Mouse (Mus musculus): Measurements from ENCODE around the gene Gm49388.
"Not testable (repeated sequence)": the region's sequence is repeated elsewhere in the genome, so short reads cannot be mapped to it uniquely, and the experiment has no call there.

The Gm49388 gene

DNA sequence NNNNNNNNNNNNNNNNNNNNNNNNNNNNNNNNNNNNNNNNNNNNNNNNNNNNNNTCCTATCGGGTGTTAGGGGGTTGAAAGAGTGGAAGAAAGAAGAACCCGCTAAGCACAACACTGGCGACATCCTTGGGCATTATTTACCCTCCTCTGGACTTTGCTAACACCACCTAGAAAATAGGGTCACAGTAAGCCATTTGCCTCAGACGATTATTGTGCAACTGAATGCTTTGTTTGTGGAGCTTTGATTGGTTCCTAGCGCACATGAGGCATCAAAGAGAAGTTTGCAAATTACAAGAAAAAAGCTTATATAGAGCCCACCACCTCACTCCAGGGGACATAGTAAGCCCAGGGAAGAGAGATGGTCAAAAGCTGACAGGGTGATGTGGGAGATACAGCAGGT, 23.4 kb downstream of the Gm49388 start:
- DNase-seq: no peak

GRCm38 (mm10) chr7:127809846-127810245, 24.4 kb downstream of the Gm49388 start:
- no peak for DNase-seq

- DNase-seq: no peak
Observed at GRCm38 (mm10) chr7:127810650-127811049, 25.2 kb downstream of the Gm49388 start.

DNA sequence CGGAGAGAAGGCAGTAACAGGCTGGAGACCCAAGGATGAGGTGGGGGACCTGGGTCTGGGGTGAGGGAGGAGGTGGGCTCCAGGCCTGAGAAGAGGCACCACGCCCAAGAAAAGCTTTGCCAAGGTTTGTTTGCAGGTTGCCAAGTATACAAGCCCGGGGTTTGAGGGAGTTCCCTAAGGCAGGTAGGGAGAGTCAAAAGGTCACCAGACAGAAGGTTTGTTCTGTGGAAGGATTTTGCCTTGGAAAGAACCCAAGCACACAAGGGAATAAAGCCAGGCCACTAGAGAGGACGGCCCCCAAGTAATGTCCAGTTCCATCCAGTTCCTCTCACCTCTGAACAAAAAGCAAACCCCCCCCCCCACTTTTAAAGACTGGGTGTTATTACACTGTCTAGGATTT, 25.8 kb downstream of the Gm49388 start:
- no peak for DNase-seq

DNA sequence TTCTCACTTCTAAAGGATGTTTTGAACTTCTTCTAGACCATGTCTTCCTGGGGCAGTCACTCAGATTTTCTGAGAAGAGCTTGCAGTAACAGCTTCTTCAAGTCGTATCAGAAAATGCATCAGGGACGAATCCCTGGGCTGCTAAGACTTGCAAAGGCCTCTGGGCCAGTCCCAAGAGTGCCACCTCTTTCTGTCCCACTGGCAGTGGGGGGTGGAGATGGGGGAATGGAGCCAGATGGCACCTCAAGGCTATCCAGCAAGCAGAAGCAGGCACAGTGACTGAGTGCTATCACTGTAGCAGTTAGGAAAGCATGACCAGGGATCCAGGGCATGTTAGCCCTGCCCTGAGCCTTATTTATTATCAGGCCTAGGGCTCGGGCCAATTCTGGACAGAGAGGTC, 26.9 kb downstream of the Gm49388 start:
- DNase-seq: no peak

GRCm38 (mm10) chr7:127813821-127814220, 28.4 kb downstream of the Gm49388 start:
- DNase-seq: no peak

DNA sequence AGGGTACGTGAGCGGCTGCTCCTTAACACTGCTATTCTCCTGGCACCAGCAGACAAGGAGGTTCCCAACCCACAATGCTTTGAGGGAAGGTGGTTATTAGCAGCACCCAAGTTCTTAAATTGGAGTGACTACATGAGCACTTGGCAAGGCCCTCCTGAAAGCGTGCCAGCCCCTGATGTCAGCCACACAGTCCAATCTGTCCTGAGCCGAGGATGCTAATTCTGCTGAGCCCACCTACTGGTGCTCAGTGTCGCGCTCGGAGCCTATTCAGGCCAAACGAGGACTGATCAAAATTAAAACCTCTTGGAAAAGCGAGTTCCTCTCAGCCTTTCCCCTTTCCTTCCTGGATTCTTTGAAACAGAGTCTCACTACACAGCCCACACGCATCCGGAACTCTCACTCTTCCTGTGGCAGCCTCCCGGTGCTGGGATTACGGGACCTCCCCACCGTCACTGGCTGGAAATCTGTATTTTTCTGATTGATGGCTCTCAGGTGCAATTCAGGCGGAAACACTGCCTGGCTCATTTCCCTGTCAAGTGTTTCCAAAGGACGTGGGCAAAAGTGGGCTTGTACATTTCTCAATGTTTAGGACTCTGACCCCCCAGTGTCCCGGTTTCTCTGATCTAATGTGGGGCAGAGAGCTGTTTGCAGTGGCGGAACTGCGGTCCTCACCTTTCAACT, 29.0 kb downstream of the Gm49388 start:
- DNase-seq: no peak

DNA sequence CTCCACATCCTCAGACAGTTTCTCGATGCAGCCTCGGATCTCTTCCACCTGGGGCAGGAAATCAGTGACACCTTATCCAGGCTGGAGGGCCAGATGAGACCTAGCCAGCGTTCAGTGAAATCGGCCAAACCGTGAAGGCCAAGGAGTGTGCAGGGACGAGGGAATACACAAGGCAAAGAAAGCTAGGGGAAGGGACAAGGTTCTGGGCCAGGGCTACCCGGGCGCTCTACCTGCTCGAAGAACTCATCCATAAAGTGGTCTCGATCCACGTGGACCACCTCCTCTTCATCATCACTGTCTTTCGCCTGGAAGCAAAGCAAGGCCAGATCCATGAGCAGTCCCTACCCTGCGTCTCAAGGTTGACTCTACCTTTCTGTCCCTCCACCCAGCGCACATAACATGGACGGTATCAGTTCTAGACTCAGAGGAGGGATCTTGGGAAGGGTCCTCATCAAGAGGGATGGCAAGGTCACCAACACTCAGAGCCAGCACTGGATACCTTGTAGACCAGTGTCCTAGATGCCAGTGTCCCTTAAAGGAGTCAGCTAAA, 29.8 kb downstream of the Gm49388 start:
- DNase-seq: no peak

- DNase-seq: peak; percentile 56 to 71
Observed at GRCm38 (mm10) chr7:127815954-127816821, 30.8 kb downstream of the Gm49388 start.

DNA sequence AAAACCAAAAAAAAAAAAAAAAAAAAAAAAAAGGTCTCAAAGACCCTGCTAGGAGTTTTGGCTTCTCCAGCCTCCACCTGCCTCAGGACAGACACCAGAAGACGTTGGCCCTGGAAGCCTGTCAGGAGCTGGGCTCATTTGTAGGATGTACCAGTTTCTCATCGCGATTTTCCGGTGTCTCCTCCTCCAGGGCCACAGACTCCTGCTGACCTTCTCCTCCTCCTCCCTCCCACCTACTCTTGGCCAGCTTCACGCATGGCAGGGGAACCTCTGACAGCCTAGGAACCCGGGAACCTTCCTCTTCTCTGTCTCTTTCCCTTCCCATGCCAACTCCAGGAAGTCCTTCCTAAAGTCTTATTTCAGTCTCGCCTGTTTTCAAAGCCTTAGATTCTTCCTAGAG, 31.6 kb downstream of the Gm49388 start:
- DNase-seq: no peak

- DNase-seq: no peak
Observed at GRCm38 (mm10) chr7:127817776-127818175, 32.4 kb downstream of the Gm49388 start.

DNA sequence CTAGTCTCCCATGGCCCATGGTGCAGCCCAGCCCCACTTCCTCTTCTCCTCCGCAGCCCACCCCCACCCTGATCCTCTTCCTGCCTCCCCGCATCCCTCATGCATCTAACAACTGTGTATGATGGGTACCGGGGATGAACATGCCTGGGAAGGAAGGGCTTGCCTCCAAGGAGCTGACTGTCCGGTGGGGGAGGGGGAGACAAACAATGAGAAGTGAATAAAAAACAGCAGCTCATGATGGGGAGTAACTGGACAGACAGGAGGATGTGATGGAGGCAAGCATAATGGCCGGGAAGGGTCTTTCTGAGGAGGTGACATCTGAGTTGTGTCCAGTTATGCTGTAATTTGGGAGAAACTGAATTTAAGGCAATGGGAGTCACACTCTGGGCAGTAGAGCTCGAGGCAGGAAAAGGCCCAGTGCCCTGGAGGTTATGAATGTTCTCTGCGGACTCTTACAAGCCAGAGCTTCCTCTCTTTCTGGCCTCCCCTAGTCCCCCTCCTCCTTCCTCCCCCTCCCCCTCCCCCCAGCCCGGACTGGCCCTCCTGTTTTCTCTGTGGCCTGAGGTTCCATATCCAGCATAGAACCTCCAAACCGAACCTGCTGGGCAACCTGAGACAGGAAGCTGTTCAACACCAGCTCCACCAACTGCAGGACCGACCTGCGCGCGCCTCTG, 35.6 kb downstream of the Gm49388 start:
- DNase-seq: no peak

GRCm38 (mm10) chr7:127822494-127822893, 37.1 kb downstream of the Gm49388 start:
- no peak for DNase-seq

GRCm38 (mm10) chr7:127823236-127824171, 38.1 kb downstream of the Gm49388 start:
- no peak for DNase-seq

- DNase-seq: no peak
Observed at GRCm38 (mm10) chr7:127824176-127824871, 38.9 kb downstream of the Gm49388 start, which contains the start of the genes Stx4a and Stx1b. TSS of gene Stx4a (plus strand) at chr7:127824294. TSS of gene Stx1b (minus strand) at chr7:127824549.

DNA sequence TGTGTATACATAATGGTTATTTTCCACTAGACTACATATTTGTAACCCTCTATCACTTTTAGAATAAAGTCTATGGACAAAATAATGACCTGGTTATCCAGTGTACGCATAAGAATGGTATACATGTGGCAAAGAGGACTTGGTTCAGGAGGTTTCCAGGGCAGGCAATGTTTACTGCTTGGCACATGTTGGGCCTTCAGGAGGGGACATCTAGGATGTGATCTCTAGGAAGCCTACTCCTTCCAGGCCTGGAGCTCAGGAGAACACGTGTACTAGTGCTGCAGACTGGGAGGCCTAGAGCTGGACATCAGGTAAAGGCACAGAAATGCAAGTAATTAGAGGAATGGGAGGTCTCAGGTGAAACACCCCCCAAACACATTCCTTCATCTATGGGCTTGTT, 50.1 kb downstream of the Gm49388 start:
- DNase-seq: no peak

GRCm38 (mm10) chr7:127837473-127837872, 52.1 kb downstream of the Gm49388 start:
- DNase-seq: no peak

GRCm38 (mm10) chr7:127837878-127838277, 52.5 kb downstream of the Gm49388 start:
- DNase-seq: not testable (repeated sequence)

GRCm38 (mm10) chr7:127840031-127840430, 54.6 kb downstream of the Gm49388 start:
- DNase-seq: not testable (repeated sequence)

- peak; percentile 74 to 82 for DNase-seq
Observed at GRCm38 (mm10) chr7:127840886-127841285, 55.5 kb downstream of the Gm49388 start.

- DNase-seq: peak; percentile 91 to 94
Observed at GRCm38 (mm10) chr7:127841340-127842000, 56.1 kb downstream of the Gm49388 start.

Measured in thymus, postnatal 36 days (tissue).